Mouse (Mus musculus) cerebellum, adult 2 months (tissue): ENCODE measurements at regions not wholly inside any gene's neighbourhood (a gene's known extent, or its start where the extent isn't known, plus 50 kb on each side); places are given as distances from the start of the nearest gene placed in this dataset.

Source experiments
- CTCF ChIP-seq: fragments of 200-500 bp; IDR thresholded peaks from 2 replicates; pipeline ENCODE4 v1.5.1; 2011; ENCODE audit warnings: low read depth, mild to moderate bottlenecking, control low read depth, low read length, moderate library complexity, borderline replicate concordance; ENCODE audit not compliant: insufficient read depth
- POLR2A ChIP-seq: fragments of 200-500 bp; IDR thresholded peaks from 2 replicates; pipeline ENCODE4 v1.6.1; 2011; ENCODE audit warnings: low read length, control low read depth, borderline replicate concordance; ENCODE audit not compliant: insufficient read depth

DNA sequence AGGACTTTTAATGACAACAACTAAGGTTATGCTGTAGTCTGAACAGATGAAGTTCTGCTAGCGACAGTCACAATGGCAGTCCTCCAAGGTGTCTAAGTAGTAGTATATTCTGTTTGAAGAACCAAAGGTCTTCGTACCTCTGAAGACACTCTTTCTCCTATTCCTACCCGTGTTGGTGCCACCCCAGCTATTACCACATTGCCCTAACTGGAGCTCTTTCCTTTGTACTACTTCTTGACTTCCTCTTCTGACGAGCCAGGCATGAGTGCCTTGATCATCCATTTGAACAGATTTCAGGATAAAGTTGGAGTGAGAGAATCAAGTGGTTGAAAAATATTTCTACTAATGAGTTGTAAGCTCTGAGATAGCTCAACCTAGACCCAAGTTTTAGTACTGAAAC, 72.4 kb upstream of the Pam start:
- TF ChIP-seq CTCF (no peak), POLR2A (no peak)
